Mouse (Mus musculus) left cerebral cortex, postnatal 25 days (tissue): Measurements from ENCODE around the gene Spag8. TPM values are rescaled to one million over a fixed set of nuclear protein-coding genes. Genes with fewer than 3 reads are reported as not detected.

ENCODE experiments used
- DNase-seq, 2 experiments: peaks; one replicate each; pipeline ENCODE4 v3.0.0; 2022; ENCODE audit warnings: low spot score in 2 of 2, mixed read lengths in 1 of 2
- intact Hi-C: fragments of 180-260 bp; cut with DNase I; formaldehyde crosslinking; loops from one replicate; pipeline ENCODE4 v1.15.1; 2025
- total RNA-seq, 2 experiments: library from RNA; stranded (reverse); gene quantifications; 2 replicates each; pipeline ENCODE4 v1.2.3; 2021

Spag8 gene
- total RNA-seq, 2 experiments from 2014 or later = 0.73 to 1.2 TPM

DNA sequence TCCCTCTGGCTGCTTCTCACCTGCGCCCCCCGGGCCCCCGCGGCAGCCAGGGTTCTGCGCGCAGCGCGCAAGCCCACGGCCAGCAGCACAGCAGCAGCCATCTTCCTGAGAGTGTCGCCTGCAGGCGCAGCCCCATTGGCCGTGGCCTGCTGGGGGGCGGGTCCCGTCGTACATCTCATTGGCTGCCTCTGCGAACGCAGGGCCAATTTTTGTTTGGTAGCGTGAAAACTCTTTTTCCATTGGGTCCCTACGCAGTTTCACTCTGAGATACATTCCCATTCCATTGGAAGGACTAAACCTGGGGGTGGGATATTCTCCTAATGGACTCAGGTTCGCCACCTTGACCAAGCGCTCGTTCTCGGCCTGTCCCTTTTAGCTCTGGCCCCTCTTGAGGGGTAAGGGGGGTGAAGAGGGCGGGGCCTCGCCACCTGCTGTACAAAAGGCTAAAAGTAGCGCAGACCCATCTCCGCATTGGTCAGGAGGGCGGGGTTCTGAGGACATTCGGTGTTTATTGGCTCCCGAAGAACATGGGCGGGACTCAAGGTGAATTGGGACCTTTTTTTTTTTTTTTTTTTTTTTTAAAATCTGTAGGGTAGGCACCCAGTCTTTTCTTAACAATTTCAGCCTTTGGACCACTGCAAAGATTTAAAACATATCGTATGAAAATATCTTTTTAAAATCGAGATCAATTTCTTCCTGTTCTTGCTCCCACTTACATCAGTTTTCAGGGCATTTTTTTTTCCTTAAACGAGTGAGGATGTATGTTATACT lies 3.1 kb upstream of the Spag8 start, which contains the start of gene Hint2:
Hint2 (minus strand) TSS at position 128 of the 771 bp plus-strand sequence.
- peak; percentile 95 to 98 for DNase-seq
- intact Hi-C loops = loop anchor here (1.0 to 5.0 kb wide), 4 partner anchors 13 to 214 kb away; partner anchors contain the start of genes Fam221b and Npr2

DNA sequence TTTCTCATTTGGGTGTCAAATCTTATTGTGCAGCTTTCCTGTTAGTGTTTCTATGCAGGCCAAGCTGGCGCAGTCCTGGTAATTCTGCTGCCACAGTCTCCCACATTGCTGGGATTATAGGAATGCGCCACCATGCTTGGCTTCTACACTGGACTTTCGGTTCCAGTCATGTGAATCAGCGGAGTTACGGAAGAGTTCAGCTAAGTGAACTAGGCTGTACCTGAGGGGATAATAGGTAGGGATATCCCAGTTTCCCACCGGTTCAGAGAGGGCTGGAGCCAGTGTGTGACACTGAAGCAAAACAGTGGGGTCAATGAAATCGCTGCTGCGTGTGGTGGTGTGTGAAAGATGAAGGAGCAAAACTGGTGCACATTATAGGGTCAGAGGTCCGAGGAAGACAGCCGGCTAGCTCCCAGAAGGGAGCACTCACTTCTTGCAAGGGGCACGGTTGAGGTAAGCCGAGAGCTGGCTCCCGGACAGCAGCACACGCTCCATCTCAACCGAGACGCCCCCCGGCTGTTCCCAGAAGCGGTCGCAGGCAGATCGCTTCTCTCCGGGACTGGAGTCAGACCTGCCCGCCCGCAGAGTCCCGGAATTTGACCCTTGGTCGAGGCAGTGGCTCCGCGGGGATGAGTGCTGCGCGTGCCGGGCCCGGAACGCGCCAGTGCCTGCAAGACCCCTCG lies 2.4 kb upstream of the Spag8 start:
- DNase-seq = peak in 1 of 2 experiments; percentile 38
- intact Hi-C loops = loop anchor here (1.0 to 5.0 kb wide), 4 partner anchors 14 to 213 kb away; partner anchors contain the start of genes Fam221b and Npr2

DNA sequence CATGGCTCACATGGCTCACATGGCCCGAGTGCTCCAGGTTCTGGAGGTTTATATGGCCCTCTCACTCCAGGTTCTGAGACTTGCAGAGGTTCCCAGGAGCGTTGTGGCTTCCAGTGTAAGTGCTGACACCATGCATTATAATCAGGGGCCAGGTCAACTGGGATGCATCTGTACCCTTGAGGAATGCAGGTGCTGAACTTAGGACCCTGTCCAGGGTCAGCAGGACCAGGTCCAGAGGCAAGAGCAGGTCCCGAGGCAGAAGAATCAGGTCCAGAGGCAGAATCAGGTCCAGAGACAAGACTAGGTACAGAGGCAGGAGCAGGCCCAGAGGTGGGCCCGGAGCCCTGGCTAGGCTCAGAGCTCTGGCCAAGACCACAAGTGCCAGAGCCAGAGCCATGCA lies 668 bp downstream of the Spag8 start:
- intact Hi-C loops = no loop called here
- no peak for DNase-seq

DNA sequence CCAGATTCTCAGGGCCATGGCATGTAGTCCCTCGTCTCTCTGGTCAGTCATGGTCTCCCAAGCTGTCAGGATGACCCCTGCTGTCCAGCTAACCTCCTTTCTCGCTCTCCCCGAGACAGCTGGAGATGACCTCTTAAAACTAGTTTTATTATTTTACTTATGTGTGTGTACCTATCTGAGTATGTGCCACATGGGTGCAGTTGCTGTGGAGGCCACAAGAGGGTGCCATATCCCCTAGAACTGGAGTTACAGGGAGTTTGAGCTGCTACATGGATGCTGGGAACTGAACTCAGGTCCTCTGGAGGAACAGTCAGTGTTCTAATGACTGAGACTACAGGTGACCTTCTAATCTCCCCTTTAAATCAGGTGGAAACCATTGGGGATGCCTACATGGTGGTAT lies 3.6 kb downstream of the Spag8 start:
- no peak for DNase-seq
- intact Hi-C loops = no loop called here

DNA sequence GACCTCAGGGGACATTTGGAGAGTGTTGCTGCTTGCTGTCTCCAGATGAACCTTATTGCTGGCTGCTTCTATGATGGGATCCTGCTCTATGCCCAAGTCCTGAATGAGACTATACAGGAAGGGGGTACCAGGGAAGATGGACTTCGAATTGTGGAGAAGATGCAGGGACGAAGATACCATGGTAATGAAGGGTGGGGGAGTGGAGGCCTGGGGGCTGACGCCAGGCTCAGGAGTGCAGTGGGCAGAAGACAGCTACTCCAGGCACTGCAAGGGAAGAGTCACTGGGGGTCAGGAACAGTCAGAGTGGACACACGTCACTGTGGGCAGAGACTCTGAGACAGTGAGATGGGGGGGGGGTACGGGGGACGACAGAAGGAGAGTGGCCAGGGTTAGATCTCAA lies 12.9 kb downstream of the Spag8 start:
- no peak for DNase-seq
- intact Hi-C loops = no loop called here

DNA sequence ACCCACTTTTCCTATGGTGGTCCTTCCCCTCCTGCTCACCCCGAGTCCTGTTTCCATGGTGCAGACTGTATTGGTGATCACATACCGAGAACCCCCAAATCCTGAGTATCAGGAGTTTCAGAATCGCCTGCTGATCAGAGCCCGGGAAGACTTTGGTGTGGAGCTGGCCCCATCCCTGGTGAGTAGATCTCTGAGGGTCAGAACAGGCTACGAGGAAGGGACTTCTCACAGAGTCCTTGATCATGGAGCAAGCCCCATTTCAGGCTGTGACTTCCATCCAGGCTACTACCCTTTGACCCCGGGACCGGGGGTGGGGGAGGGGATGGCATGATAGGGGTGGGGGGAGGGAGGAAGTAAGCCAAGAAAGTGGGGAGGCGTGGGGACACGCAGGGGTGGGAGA lies 13.3 kb downstream of the Spag8 start:
- intact Hi-C loops = no loop called here
- no peak for DNase-seq

DNA sequence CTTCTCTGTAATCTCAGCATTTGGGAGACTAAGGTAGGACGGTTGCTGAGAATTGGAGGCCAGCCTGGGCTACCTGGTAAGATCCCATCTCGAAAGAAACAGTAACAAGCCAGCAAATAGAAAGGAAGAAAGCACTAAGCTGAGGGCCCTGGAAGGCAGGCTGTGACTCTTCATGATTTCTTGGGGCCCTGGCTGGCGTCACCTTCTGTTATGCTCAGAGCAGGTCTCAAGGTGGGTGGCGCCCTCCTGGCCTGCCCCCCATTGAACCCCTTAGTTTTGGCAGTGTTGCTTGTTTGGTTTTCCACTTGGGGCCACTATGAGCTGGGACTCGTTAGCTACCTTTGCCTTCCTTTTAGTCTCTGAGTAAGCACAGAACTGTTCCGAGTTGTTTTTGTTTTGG lies 16.6 kb downstream of the Spag8 start:
- intact Hi-C loops = no loop called here
- DNase-seq = no peak

DNA sequence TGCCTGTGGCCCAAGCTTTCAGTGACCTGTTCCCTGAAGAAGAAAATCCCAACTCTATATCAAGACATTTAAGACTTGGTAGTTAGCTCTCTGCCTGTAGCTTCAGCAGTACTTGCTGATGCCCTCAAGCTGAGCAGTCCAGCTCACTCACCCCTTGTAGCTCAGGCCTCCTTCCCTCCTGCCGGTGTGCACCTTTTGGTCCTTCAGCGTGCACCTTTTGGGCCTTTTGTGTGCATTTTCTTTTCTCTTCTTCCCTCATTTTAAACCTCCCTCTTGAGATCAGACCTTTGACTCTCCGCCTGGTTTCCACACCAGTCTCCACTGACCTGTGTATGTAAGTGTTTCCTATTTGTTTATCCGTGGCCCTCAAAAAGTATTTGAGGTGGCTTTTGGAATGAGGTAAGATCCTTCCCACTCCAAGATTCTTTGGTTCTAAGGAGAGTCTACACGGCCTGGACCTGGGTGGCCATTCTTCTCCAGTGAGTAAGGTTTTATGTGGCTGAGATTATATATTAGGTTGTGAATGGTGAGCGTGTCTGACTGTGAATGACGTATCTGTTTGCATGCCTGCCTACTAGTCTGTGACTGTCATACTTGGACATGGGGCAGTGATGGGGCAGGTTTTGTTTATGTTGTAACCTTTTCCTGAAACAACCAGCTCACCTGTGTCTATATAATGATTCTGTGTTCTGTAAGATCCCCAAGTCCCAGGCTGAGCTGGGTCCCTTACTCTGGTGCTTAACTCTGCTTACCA lies 18.6 kb downstream of the Spag8 start:
- intact Hi-C loops = loop anchor here (5.0 kb wide), 1 partner anchor 228 kb away; no protein-coding TSS in a partner anchor
- no peak for DNase-seq

DNA sequence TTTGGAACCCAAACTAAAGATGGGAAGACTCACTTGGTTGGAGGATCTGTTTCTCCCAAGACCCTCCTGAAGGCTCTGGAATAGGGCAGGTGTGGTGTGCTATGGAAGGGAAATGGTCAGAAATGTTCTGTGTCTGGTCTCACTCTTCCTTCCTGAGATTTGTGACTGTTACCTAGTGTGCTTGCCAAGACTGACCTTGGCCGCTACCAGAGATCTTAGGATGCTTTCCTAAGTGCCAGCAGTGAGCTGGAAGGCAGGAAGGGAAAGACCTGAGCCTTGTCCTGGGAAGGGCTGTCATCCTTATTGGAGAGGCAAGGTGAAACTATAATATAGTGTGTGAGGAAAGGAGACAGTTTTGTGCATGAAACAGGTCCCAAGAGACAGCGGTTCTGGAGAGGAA lies 19.7 kb downstream of the Spag8 start:
- DNase-seq = no peak

DNA sequence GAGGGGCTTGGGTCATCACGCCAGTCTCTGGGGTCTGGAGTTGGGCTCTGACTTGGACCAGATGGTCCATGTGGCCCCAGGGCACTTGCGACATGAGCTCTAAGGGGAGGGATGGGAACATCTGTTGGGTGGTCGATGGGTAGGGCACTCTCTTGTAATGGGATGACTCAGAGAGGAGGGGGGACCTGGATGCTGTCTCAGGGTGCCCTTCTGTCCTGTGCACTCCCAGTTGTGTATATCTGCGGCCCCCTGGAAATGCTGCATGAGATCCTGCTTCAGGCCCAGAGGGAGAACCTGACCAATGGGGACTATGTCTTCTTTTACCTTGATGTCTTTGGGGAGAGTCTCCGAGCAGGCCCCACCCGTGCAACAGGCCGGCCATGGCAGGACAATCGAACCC lies 20.1 kb downstream of the Spag8 start:
- intact Hi-C loops = loop anchor here (5.0 kb wide), 1 partner anchor 229 kb away; no protein-coding TSS in a partner anchor
- no peak for DNase-seq

More for the DNA sequence above, 19.7 kb downstream of the Spag8 start:
- intact Hi-C loops = loop anchor here (5.0 kb wide), 1 partner anchor 229 kb away; no protein-coding TSS in a partner anchor

DNA sequence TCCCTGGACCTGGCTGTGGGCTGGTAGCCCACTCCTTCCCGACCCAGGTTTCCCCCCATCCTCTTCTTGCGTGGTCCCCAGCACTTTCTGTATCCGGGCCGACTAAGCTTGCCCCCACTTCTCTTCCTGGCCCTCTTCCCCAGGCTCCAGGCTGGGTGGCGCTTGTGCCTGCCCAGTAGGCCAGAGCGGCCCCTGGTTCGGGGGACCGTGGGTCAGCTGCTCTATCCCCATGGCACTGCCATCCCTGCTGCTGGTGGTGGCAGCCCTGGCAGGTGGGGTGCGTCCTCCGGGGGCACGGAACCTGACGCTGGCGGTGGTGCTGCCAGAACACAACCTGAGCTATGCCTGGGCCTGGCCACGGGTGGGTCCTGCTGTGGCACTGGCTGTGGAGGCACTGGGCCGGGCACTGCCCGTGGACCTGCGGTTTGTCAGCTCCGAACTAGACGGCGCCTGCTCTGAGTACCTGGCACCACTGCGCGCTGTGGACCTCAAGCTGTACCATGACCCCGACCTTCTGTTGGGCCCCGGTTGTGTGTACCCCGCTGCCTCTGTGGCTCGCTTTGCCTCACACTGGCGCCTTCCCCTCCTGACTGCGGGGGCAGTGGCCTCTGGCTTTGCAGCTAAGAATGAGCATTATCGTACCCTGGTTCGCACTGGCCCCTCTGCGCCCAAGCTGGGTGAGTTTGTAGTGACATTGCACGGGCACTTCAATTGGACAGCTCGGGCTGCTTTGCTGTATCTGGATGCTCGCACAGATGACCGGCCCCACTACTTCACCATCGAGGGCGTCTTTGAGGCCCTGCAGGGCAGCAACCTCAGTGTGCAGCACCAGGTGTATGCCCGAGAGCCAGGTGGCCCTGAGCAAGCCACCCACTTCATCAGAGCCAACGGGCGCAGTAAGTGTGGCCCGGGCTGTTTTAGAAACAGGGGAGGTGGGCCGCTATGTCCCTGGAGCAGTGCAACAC lies 21.2 kb downstream of the Spag8 start:
- intact Hi-C loops = loop anchor here (1.0 to 5.0 kb wide), 3 partner anchors 24 to 230 kb away; partner anchors contain the start of gene Hint2
- peak in 1 of 2 experiments; percentile 18 for DNase-seq

DNA sequence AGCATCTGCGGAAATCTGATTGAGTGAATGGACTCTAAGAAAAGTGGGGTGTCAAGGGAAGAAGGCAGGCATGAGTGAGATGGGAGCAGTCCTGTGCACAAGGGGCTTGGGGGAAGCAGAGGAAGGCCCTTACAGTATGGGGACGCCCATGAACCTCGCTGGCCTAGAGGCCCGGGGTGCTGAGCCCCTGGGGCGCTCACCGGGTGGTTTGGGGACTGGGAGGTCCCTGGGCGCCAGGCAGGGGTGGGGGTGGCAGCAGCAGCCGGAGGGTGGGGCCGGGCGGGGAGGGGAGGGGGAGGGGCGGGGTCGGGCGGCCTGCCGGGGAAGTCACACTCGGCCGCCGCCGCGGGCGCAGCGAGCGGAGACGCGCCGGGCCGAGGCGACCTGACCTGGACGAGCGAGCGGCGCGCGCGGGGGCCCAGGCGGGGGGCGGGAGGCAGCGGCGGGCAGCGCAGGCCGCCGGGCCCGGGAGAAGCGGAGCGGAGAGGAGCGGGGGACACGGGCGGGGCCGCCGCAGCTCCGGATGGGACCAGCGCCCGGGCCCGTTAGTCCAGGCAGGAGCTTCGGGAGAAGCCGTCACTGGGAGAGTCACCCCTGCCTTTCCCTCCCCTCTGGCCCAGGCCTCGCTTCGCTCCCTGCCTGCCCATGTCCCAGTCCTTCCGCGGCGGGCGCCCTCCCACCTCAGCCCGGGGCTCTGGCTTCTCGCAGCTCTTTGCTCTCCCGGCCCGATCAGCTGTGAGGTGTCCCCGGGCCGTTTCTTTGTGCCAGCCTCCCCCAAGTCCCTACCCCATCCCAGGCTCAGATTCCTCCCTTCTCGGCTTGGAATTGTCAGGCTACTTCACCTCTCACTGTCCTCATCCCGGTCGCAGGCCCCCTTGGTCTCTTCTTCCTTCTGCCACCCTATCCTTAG lies 22.1 kb downstream of the Spag8 start, which contains the start of gene Npr2:
Npr2 (plus strand) TSS at position 890 of the 910 bp plus-strand sequence.
- peak; percentile 14 to 31 for DNase-seq
- intact Hi-C loops = loop anchor here (1.0 to 5.0 kb wide), 3 partner anchors 25 to 231 kb away; partner anchors contain the start of gene Hint2

DNA sequence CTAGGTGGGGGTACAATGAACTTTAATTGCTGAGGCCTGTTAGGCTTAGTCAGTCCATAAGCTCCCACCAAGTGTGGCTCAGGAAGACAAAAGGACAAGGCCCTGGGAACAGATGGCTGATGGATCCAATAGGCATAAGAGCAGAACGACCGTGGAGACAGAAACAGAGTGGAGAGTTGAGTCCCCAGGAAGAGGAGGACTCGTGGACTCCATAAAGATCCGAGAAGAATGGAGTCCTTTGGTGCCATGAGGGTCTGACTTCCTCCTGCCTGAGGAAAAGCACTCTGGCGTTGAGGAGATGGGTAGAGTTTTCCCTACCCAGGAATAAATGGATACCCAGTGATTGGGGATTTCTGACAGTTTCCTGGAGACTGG lies 22.7 kb downstream of the Spag8 start:
- no peak for DNase-seq
- intact Hi-C loops = loop anchor here (1.0 to 5.0 kb wide), 4 partner anchors 26 to 232 kb away; partner anchors contain the start of genes Hint2 and Olfr71

DNA sequence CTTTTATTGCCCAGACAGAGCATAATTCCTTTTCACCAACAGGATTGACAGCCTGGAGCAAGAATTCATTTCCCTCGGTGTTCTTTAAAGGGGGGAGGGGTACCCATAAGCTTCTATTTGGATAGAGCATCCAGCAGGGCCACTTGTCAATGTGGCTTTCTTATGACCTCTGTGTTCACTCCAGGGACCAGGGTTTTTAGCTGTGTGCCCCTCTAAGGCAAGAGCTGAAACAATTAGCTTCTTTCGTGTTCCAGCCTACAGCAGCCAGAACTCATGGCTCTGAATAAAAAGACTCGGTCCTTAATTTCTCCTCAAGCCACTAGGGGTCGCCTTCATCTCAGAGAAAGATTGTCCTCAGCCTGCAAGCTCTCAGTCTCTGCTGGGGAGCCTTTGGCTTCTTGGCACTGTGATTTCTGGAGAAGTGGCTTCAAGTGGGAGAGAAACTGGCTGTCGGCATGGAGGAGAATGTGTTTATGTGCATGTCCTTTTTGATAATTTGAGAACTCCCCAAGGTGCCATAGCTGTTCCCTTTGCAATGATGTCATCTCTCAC lies 23.3 kb downstream of the Spag8 start:
- peak; percentile 90 to 95 for DNase-seq
- intact Hi-C loops = loop anchor here (1.0 to 5.0 kb wide), 3 partner anchors 37 to 232 kb away; partner anchors contain the start of gene Olfr71

DNA sequence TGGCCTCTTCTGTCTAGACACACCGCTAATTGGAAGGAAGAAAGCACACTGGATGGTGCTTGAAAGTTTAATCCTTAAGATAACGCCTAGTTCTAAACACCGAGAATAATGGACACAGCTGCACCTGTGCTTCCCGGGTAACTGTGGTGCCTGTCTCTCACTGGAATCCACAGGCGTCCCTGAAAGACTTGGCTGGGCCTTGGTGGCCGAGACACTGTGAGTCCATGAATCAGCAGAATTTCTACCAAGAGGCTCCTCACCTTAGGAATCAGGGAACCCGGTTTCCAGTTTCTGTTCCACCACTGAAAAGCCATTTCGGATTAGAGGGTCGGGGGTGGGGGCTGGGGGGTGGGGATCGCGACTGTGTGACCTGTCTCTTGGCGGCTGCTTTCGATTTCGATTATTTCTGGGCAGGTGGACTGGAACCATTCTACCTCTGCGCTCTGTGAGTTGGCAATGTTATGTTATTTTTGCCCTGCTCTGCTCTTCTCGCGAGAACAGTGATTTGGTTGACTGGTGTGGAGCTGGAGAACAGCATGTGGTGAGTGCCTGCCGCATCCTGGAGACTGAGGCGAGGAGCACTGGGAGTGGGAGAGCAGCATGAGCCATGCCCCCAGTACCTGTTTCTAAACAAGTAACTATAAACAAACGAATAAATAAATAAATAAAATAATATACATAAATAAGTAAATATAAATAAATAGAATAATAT lies 24.1 kb downstream of the Spag8 start:
- peak in 1 of 2 experiments; percentile 39 for DNase-seq
- intact Hi-C loops = no loop called here

DNA sequence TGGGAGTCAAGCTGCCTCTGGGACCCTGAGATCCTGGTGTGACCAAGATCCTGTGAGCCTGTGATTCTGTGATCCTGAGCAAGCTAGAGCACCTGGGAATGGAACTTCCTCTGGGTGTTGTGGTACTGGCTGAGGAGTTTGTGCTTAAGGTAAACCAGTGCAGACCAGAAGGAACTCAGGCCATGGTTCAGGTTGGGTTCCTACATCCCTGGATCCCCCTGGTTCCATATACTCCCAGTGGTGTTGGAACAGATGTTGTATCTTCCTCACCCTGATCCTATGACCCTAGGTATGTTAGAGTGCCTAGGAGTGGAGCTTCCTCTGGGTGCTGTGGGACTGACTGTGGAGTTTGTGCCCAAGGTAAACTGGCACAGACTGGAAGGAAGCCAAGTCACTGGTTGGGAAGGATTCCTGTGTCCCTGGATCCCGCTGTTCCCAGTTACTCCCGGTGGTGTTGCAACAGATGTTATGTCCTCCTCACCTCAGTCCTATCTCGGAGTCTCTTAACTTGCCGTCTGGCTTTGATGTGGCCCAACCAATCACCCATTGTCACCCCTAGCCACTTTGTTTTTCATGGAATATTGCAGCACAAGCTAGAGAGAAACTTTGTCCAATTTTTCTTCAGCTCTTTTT lies 33.1 kb downstream of the Spag8 start:
- intact Hi-C loops = no loop called here

More for the DNA sequence above, 33.1 kb downstream of the Spag8 start:
- DNase-seq = no peak
